Mouse (Mus musculus) ES-E14 (cell line): ENCODE measurements around the gene Gm6040.

Source experiments
- CHD2 ChIP-seq: IDR thresholded peaks from 2 replicates; pipeline ENCODE4 v1.6.1; 2014; ENCODE audit warnings: mild to moderate bottlenecking, low read depth, low read length, inconsistent platforms
- MAFK ChIP-seq: IDR thresholded peaks from 2 replicates; pipeline ENCODE4 v1.6.1; 2014; ENCODE audit warnings: mild to moderate bottlenecking, low read depth, low read length, inconsistent platforms; ENCODE audit not compliant: insufficient read depth
- ZC3H11A ChIP-seq: IDR thresholded peaks from 2 replicates; pipeline ENCODE4 v1.6.1; 2012; ENCODE audit warnings: low read depth, mild to moderate bottlenecking, inconsistent platforms, low read length, borderline replicate concordance

DNA sequence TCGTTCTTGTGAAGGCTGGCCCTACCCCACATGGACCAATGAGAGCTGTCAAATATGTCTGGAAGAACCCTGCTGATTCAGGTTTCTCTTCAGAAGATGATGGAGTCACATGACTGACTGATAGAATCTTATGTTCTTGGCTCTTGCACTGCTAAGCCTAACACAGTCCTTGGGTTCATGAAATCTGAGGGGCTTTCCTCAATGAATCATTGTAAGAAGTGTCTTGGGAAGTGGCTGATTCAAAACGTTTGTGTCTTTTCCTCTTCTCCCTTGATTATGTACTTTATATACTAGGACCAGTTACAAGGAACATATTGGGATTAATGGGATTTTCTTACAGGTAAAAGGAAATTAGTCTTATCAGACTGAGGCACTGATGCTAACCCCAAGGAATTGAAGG lies 19.3 kb downstream of the Gm6040 start, which contains the start of gene Gm15056:
- TF ChIP-seq MAFK (no peak), CHD2 (no peak), ZC3H11A (no peak)
